ENCODE assay signal across 14 mouse cellular contexts in genomic region chr15:4356397-4356796, GRCm38 (mm10). TPM values are rescaled to one million over a fixed set of nuclear protein-coding genes. Genes with fewer than 3 reads are reported as not detected.
DNase-seq lines count a peak whose midpoint lies in the region; ATAC-seq and TF ChIP-seq lines count a peak whose summit lies in the region.
"Had no signal": no experiment of that assay in that cellular context is flagged by ENCODE, and none has a peak within 500 bp of the region (broad histone marks: within the 10 kb centered on the region; RNA-seq: fewer than 3 reads in every experiment).

No protein-coding gene starts in this region.

- H3K27me3 ChIP-seq in midbrain, embryonic 13.5 days: no peaks in the 10 kb centered on the region
- no peaks in the 10 kb centered on the region for H3K27me3 ChIP-seq in hindbrain, postnatal 0 days (ENCODE audit: insufficient read depth, low read length)
- H3K27me3 ChIP-seq: embryonic facial prominence, embryonic 12.5 days; liver, embryonic 15.5 days; neural tube, embryonic 15.5 days had no signal

- H3K27ac ChIP-seq in midbrain, embryonic 13.5 days: no peak overlapping the region
- H3K27ac ChIP-seq in hindbrain, postnatal 0 days: no peak overlapping the region
- H3K27ac ChIP-seq: embryonic facial prominence, embryonic 12.5 days; heart, adult 2 months; liver, embryonic 15.5 days; midbrain, embryonic 10.5 days; neural tube, embryonic 15.5 days had no signal

- no peaks in the 10 kb centered on the region for H3K36me3 ChIP-seq in midbrain, embryonic 13.5 days
- no peaks in the 10 kb centered on the region for H3K36me3 ChIP-seq in hindbrain, postnatal 0 days (ENCODE audit: insufficient read depth, low read length)
- H3K36me3 ChIP-seq: embryonic facial prominence, embryonic 12.5 days; liver, embryonic 15.5 days; midbrain, embryonic 10.5 days; neural tube, embryonic 15.5 days had no signal

- H3K9ac ChIP-seq in midbrain, embryonic 13.5 days (replicated peaks): no peak overlapping the region
- H3K9ac ChIP-seq in hindbrain, postnatal 0 days (replicated peaks; ENCODE audit: low read length): no peak overlapping the region
- H3K9ac ChIP-seq: embryonic facial prominence, embryonic 12.5 days; liver, embryonic 15.5 days; neural tube, embryonic 15.5 days had no signal

- no peaks in the 10 kb centered on the region for H3K4me1 ChIP-seq in midbrain, embryonic 13.5 days (replicated peaks)
- H3K4me1 ChIP-seq in hindbrain, postnatal 0 days (ENCODE audit: insufficient read depth, low read length): no peaks in the 10 kb centered on the region
- H3K4me1 ChIP-seq: embryonic facial prominence, embryonic 12.5 days; liver, embryonic 15.5 days; midbrain, embryonic 10.5 days; neural tube, embryonic 15.5 days had no signal

- TF ChIP-seq CTCF in hindbrain, postnatal 0 days (IDR thresholded peaks at IDR 0.05; ENCODE audit: low read depth): no peak

- DNase-seq in adrenal gland, adult 8-10 months: peak; percentile 6
- no peak for DNase-seq in adrenal gland, postnatal 25 days
- peak; percentile 1 for DNase-seq in 3134 (ENCODE audit: extremely low read depth, insufficient read length, low spot score)
- peak; percentile 68 for DNase-seq in cerebellum, adult 8-10 months
- peak; percentile 71 for DNase-seq in kidney, adult 9 months
- DNase-seq in hindbrain, postnatal 0 days (ENCODE audit: low spot score): no peak
- no peak for DNase-seq in gastrocnemius, postnatal 10 days

- H3K4me3 ChIP-seq in midbrain, embryonic 13.5 days (replicated peaks): no peak overlapping the region
- H3K4me3 ChIP-seq in hindbrain, postnatal 0 days (ENCODE audit: low read length): no peak overlapping the region
- H3K4me3 ChIP-seq: embryonic facial prominence, embryonic 12.5 days; heart, adult 2 months; liver, embryonic 15.5 days; midbrain, embryonic 10.5 days; neural tube, embryonic 15.5 days had no signal

- WGBS in midbrain, embryonic 13.5 days: 93% methylated on average over 11 of the region's 11 CpGs
- 78% methylated on average over 11 of the region's 11 CpGs for WGBS in hindbrain, postnatal 0 days

- H3K9me3 ChIP-seq in midbrain, embryonic 13.5 days: no peaks in the 10 kb centered on the region
- H3K9me3 ChIP-seq in hindbrain, postnatal 0 days (ENCODE audit: low read length): no peaks in the 10 kb centered on the region
- H3K9me3 ChIP-seq: embryonic facial prominence, embryonic 12.5 days; liver, embryonic 15.5 days; neural tube, embryonic 15.5 days had no signal

- no peak for ATAC-seq in midbrain, embryonic 13.5 days
- ATAC-seq in hindbrain, postnatal 0 days: no peak

- no peak overlapping the region for H3K4me2 ChIP-seq in midbrain, embryonic 13.5 days (replicated peaks)
- H3K4me2 ChIP-seq in hindbrain, postnatal 0 days (ENCODE audit: low read depth, low read length): no peak overlapping the region
- H3K4me2 ChIP-seq: embryonic facial prominence, embryonic 12.5 days; liver, embryonic 15.5 days; neural tube, embryonic 15.5 days had no signal

RNA-seq across cellular contexts. Expression of gene Plcxd3, which starts 18.9 kb away (rescaled TPM):
- total RNA-seq in adrenal gland, adult 8-10 months (2022): 1 to 10 TPM; 3.1 to 6.3 (median 4.6) TPM
- 1.3 and 2.3 TPM in 2 replicates for total RNA-seq in adrenal gland, postnatal 25 days (2021)
- polyA plus RNA-seq in midbrain, embryonic 13.5 days (2015; fragmentation: Nextera tagmentation; extraction: Ambion mirVana): 56.2 and 67.4 TPM in 2 replicates
- total RNA-seq in hindbrain, postnatal 0 days (2014; rRNA removed): 53.3 and 56.7 TPM in 2 replicates
- polyA plus RNA-seq in hindbrain, postnatal 0 days (2015; fragmentation: Nextera tagmentation; extraction: Ambion mirVana): 85.5 and 89.4 TPM in 2 replicates
- total RNA-seq in gastrocnemius, postnatal 10 days (2021): under 1 TPM; 0.12 to 0.32 TPM
- total RNA-seq: MEL had no signal

Comparison
In these comparisons a context has a peak if more than half of its experiments do, and no peak if none do; other contexts are left out.
1. DNase-seq: peak in adrenal gland, adult 8-10 months (single experiment), 3134 (single experiment), cerebellum, adult 8-10 months (single experiment) and kidney, adult 9 months (single experiment); none in adrenal gland, postnatal 25 days (single experiment), hindbrain, postnatal 0 days (single experiment) and gastrocnemius, postnatal 10 days (single experiment).